Mouse (Mus musculus): ENCODE data around the gene Kcnk15.

Gene Kcnk15

GRCm38 (mm10) chr2:163871266-163871665 is 17.8 kb downstream of the Kcnk15 start:
- in situ Hi-C loops (cut with MboI; ENCODE audit: low pct_unique_long_range_greater_than_20kb in 1 of 2, low sequenced_read_pairs in 2 of 2, unreplicated experiment in 1 of 2) = no loop called here

GRCm38 (mm10) chr2:163871906-163872305 is 18.5 kb downstream of the Kcnk15 start:
- in situ Hi-C loops (cut with MboI; ENCODE audit: low pct_unique_long_range_greater_than_20kb in 1 of 2, low sequenced_read_pairs in 2 of 2, unreplicated experiment in 1 of 2) = no loop called here

GRCm38 (mm10) chr2:163874877-163875276 is 21.4 kb downstream of the Kcnk15 start:
- in situ Hi-C loops (cut with MboI; ENCODE audit: low pct_unique_long_range_greater_than_20kb in 1 of 2, low sequenced_read_pairs in 2 of 2, unreplicated experiment in 1 of 2) = no loop called here

- in situ Hi-C loops (cut with MboI; ENCODE audit: low pct_unique_long_range_greater_than_20kb in 1 of 2, low sequenced_read_pairs in 2 of 2, unreplicated experiment in 1 of 2) = no loop called here
Measured at GRCm38 (mm10) chr2:163875484-163875883, 22.0 kb downstream of the Kcnk15 start.

- in situ Hi-C loops (cut with MboI; ENCODE audit: low pct_unique_long_range_greater_than_20kb in 1 of 2, low sequenced_read_pairs in 2 of 2, unreplicated experiment in 1 of 2) = no loop called here
Measured at GRCm38 (mm10) chr2:163876830-163877498, 23.5 kb downstream of the Kcnk15 start.

GRCm38 (mm10) chr2:163880891-163881290 is 27.4 kb downstream of the Kcnk15 start:
- in situ Hi-C loops (cut with MboI; ENCODE audit: low pct_unique_long_range_greater_than_20kb in 1 of 2, low sequenced_read_pairs in 2 of 2, unreplicated experiment in 1 of 2) = no loop called here

- in situ Hi-C loops (cut with MboI; ENCODE audit: low pct_unique_long_range_greater_than_20kb in 1 of 2, low sequenced_read_pairs in 2 of 2, unreplicated experiment in 1 of 2) = no loop called here
Measured at GRCm38 (mm10) chr2:163882859-163883652, 29.6 kb downstream of the Kcnk15 start.

GRCm38 (mm10) chr2:163889411-163889810 is 36.0 kb downstream of the Kcnk15 start:
- in situ Hi-C loops (cut with MboI; ENCODE audit: low pct_unique_long_range_greater_than_20kb in 1 of 2, low sequenced_read_pairs in 2 of 2, unreplicated experiment in 1 of 2) = no loop called here

- in situ Hi-C loops (cut with MboI; ENCODE audit: low pct_unique_long_range_greater_than_20kb in 1 of 2, low sequenced_read_pairs in 2 of 2, unreplicated experiment in 1 of 2) = no loop called here
Measured at GRCm38 (mm10) chr2:163890586-163890985, 37.1 kb downstream of the Kcnk15 start.

GRCm38 (mm10) chr2:163891271-163891670 is 37.8 kb downstream of the Kcnk15 start:
- in situ Hi-C loops (cut with MboI; ENCODE audit: low pct_unique_long_range_greater_than_20kb in 1 of 2, low sequenced_read_pairs in 2 of 2, unreplicated experiment in 1 of 2) = no loop called here

- in situ Hi-C loops (cut with MboI; ENCODE audit: low pct_unique_long_range_greater_than_20kb in 1 of 2, low sequenced_read_pairs in 2 of 2, unreplicated experiment in 1 of 2) = no loop called here
Measured at GRCm38 (mm10) chr2:163893446-163894370, 40.3 kb downstream of the Kcnk15 start.

- in situ Hi-C loops (cut with MboI; ENCODE audit: low pct_unique_long_range_greater_than_20kb in 1 of 2, low sequenced_read_pairs in 2 of 2, unreplicated experiment in 1 of 2) = no loop called here
Measured at GRCm38 (mm10) chr2:163895156-163895555, 41.7 kb downstream of the Kcnk15 start.

- in situ Hi-C loops (cut with MboI; ENCODE audit: low pct_unique_long_range_greater_than_20kb in 1 of 2, low sequenced_read_pairs in 2 of 2, unreplicated experiment in 1 of 2) = no loop called here
Measured at GRCm38 (mm10) chr2:163897026-163897425, 43.6 kb downstream of the Kcnk15 start.

GRCm38 (mm10) chr2:163897988-163898535 is 44.6 kb downstream of the Kcnk15 start:
- in situ Hi-C loops (cut with MboI; ENCODE audit: low pct_unique_long_range_greater_than_20kb in 1 of 2, low sequenced_read_pairs in 2 of 2, unreplicated experiment in 1 of 2) = no loop called here

GRCm38 (mm10) chr2:163899910-163900411 is 46.5 kb downstream of the Kcnk15 start:
- in situ Hi-C loops (cut with MboI; ENCODE audit: low pct_unique_long_range_greater_than_20kb in 1 of 2, low sequenced_read_pairs in 2 of 2, unreplicated experiment in 1 of 2) = no loop called here

GRCm38 (mm10) chr2:163901043-163901442 is 47.6 kb downstream of the Kcnk15 start:
- in situ Hi-C loops (cut with MboI; ENCODE audit: low pct_unique_long_range_greater_than_20kb in 1 of 2, low sequenced_read_pairs in 2 of 2, unreplicated experiment in 1 of 2) = no loop called here

GRCm38 (mm10) chr2:163902448-163902847 is 49.0 kb downstream of the Kcnk15 start:
- in situ Hi-C loops (cut with MboI; ENCODE audit: low pct_unique_long_range_greater_than_20kb in 1 of 2, low sequenced_read_pairs in 2 of 2, unreplicated experiment in 1 of 2) = no loop called here

GRCm38 (mm10) chr2:163903461-163903860 is 50.0 kb downstream of the Kcnk15 start:
- in situ Hi-C loops (cut with MboI; ENCODE audit: low pct_unique_long_range_greater_than_20kb in 1 of 2, low sequenced_read_pairs in 2 of 2, unreplicated experiment in 1 of 2) = no loop called here
